Mouse (Mus musculus) layer of hippocampus, adult 11-12 months (tissue): ENCODE measurements around the gene Tmem209.
A peak's percentile ranks its signal among the peaks of the same experiment; 100 is the strongest.

Source experiments
- DNase-seq: peaks from one replicate; pipeline ENCODE4 v3.0.0; 2022; ENCODE audit warnings: low spot score

Tmem209 gene

DNA sequence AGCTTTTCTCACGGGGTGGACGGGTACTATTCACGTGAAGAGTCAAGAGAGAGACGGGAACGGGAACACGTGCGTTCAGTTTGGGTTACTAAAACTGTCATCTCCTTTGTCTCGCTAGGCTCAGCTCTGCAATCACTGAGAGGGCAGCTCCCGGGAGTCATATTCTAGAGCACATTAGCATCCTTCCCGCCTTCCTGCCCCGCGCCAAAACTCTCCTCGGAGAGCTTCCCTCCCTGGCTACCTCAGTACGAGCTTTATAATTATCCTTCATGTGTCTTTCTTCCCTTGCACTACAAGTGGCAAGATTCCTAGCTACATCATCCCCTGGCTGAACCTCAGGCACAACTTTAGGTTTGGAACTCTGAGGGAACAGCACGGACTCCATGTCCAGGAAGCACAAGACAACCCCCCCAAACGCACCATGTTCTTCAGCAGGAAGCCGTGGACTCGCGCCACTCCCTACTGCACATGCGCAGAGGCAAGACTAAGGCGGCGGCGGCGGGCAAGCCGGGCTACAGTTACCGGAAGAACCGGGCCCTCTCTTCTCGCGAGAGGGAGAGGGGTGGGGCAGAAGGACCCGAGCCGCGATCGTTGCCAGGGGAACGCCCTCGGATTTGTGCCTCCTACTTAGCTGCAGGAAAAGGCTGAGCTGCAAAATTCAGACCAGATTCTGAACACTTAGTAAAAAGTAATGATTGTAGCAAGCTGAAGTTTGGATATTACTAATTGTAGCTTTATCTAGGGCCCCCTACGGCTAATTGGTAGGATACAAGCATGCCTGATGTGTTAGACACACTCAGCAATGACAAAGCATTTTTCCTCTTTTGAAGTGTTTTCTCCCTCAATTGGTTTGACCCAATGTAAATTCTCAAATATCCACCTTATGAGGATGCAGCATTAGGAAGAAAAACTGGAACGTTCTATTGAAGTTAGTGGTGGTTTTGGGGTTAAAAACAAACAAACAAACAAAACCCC lies at the start of gene Tmem209, which contains the start of gene Ssmem1:
Gene Tmem209 (minus strand): TSS at position 519 of the 975 bp plus-strand sequence.
Gene Ssmem1 (plus strand): TSS at position 585 of the 975 bp plus-strand sequence.
- peak; percentile 99 for DNase-seq

DNA sequence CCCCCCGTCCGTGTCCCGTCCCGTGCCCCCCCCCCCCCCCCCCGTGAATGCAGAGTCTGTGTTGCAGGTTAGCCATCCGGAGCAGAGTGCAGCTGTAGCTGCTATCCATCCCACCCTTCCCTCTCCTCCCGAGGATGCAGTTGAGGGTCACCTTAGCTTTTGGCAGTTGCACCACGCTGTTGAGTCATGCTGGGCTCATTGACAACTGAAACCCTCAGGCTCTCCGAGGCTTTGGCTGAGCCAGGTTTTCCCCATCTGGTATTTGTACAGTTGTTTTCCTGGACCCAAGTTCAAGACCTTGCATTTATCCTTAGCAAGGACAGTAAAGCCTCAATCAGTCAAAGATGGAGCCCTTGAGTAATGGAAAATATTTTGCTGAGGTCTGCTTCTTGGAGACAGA lies 46.5 kb upstream of the Tmem209 start:
- DNase-seq, result no peak

GRCm38 (mm10) chr6:30554621-30555170 lies 45.1 kb upstream of the Tmem209 start:
- DNase-seq, result no peak

DNA sequence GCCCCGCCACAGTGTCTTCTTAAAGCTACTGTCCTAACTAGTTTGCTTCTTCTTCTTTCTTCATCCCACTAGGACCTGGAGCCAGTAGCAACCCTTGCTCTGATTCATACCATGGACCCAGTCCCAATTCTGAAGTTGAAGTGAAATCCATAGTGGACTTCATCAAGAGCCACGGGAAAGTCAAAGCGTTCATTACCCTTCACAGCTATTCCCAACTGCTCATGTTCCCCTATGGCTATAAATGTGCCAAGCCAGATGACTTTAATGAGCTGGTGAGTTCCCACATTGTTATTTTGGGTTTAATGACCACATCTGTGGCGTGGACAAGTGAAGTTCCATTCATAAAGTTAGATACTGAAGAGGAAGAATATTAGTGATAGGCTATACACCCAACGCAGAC lies 44.5 kb upstream of the Tmem209 start:
- DNase-seq, result no peak

DNA sequence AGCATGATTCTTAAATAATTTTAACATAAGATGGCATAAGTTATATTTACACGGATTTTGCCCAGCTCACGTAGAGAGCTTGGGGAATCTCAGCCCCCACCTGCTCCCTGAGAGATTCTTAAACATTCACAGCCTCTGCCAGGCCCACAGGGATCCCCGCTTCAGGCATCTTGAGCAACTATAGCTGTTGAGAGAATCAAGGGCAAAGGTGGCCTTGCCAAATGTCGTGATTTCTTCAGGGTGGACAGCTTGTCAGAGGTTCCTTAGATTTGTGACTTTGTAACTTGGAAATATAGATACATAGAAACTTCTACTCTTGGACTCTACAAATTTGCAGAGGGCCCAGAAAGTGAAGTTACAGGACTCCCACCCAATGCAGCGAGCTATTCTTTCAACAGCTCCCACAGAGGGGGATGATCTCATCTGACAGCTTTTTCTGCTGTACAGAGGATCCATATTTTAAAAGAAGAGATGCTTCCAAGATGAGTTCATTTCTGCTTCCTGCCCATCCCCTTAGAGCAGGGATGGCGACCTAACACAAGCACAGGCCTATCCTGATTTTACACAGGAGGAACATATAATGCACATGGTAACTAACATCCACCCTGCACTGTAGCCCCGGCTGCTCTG lies 43.9 kb upstream of the Tmem209 start:
- DNase-seq, result no peak

- DNase-seq, result no peak
Measured at GRCm38 (mm10) chr6:30552628-30553027, 43.0 kb upstream of the Tmem209 start.

DNA sequence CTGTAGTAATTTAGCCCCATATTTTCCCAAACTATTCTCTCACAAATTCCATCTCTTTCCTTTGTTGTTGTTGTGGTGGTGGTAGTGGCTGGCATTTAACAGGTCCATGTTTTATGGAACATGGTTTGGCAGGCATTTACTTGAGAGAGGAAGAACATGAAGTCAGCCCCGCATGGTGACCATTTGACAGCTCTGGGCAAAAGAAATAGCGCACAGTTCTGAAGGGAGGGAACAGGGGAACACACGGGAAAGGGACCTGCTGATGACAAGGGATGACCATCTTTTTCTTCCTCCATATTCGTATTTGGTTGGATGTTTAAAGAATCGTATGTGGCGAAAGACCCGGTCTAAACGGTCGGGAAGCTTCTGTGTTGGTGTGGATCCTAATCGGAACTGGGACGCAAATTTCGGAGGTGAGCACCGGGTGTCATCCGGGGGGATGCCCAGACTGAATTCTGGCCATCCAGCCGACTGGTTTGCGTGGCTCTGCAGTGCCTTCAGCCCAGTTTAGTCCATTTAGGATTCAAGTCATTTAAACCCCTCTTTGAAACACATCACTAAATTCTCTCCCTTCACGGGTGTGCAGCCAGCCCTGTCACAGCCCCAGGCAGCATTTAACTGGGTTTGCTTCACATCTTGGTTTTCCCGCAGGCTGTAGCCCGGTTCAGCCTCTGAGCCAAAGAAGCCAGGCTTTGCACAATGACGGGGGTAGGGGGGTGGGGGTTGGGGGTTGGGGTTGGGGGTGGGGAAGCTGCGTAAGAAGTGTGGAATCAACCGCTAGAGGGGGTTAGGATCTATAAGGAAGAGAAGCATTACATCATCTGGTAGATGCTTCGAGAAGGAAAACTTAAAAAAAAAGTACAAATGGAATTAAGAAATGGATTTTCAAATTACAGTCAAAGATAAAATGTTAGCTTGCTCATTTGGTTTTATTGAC lies 42.3 kb upstream of the Tmem209 start:
- peak; percentile 36 for DNase-seq

DNA sequence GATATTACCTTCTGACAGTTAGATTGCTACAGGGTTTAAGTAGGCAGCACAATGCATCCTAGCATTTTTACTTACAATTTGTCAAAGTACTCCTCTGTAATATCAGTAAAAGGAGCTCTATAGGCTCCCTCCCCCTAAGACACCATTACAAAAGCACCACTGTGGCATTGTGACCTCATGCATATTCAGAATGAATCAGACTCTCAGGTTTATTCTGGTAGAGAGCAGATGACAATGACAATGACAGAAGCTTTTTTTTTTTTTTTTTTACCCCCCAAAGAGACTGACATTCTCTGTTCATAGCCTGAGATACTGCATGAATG lies 41.6 kb upstream of the Tmem209 start:
- DNase-seq, result no peak

- DNase-seq, result no peak
Measured at GRCm38 (mm10) chr6:30550496-30551192, 41.1 kb upstream of the Tmem209 start.

GRCm38 (mm10) chr6:30549231-30549761 lies 39.7 kb upstream of the Tmem209 start:
- DNase-seq, result no peak

DNA sequence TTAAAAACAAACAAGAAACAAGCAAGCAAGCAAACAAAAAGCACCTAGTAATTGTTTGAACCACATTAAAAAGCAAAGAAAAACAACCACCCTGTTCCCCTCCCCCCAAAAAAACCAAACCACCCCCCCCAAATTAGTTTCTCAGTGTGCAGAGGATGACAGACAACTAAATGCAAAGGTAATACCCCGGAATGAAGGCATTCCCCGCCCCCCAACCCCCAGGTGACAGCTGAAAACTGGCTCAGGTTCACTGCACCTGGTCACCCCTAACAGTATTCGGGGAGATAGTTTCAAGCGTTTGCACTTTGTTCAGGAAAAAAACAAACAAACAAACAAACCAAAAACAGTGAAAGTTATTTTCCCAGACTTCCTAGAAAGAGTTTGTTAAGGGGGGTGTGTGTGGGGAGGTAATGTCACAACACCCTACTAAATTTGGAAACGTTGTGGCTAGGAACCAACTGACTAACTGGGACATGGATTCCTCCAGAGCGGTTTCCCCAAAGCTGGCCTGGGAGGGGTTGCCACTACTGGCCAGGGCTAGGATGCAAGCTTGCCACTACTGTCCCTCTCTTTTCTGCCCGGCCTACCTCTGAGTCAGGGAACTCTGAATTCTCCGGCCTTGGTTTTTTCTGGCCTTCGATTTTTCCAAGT lies 38.2 kb upstream of the Tmem209 start:
- no peak for DNase-seq

GRCm38 (mm10) chr6:30547274-30547645 lies 37.7 kb upstream of the Tmem209 start:
- no peak for DNase-seq

DNA sequence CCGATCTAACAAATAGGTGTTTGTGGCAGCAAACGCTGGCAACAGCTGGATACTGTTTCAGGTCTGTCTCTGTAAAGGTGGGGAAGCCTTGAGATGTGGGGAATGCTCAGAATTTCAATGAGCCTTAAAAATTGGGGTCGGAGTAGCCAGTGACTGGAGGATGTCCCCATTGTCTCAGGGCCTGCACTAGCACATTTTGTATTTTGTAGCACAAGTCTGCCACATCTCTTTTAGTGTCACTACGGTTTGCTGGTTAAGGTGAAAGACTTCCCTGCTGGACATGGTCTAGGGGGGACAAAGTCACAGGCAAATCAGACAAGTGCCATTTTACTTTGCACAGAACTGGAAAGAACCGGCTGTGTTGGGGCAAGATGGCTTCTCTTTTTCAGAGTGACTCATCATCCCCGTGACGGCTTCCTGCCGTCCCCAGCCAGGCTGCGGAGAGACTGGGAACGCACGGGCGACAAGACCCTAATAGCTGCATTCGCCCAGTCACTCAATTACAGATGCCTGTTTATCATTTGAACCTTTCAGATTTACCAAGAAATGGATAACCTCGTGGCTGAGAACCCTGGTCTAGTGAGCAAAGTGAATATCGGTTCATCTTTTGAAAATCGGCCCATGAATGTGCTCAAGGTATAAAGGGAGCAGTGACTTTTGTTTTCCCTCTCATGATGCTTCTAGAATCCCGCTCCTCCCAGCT lies 37.1 kb upstream of the Tmem209 start:
- DNase-seq, result no peak

- DNase-seq, result no peak
Measured at GRCm38 (mm10) chr6:30545689-30546088, 36.1 kb upstream of the Tmem209 start.

DNA sequence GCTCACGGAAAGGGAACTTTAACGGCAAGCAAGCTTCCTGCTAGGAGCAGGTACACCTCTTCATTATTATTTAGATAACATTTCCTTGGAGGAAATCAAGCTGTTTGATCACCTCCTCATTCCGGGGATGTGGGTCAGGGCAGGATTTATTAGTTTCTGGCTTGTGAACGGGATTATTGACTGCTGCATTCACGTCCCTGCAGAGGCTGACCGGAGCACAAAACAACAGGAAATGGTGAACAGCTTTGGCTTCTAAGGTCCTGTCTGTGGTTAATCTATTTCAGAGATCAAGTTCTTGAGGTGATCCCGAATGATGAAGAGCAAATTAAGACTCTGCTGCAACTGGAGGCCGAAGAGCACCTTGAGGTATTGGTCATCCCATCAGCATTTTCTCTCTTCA lies 34.3 kb upstream of the Tmem209 start:
- no peak for DNase-seq

DNA sequence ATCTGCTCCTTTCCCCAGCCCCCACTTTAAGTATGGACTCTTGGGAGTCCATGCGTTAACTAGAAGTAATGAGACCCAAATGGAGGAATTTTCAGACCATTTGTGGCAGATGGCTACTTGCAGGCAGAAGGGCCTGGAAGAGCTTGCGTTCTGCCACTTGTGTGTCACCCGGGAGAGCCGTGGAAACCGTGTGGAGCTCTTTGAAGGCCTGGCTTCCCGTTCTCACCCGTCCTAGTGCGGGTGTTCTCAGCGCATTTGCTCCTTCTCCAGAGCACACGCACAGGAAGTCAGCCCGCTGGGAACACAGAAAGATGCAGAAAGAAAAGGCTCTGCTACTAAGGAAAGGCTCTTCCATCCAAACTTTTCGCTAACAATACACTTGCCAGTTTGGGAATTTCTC lies 33.5 kb upstream of the Tmem209 start:
- DNase-seq, result no peak

DNA sequence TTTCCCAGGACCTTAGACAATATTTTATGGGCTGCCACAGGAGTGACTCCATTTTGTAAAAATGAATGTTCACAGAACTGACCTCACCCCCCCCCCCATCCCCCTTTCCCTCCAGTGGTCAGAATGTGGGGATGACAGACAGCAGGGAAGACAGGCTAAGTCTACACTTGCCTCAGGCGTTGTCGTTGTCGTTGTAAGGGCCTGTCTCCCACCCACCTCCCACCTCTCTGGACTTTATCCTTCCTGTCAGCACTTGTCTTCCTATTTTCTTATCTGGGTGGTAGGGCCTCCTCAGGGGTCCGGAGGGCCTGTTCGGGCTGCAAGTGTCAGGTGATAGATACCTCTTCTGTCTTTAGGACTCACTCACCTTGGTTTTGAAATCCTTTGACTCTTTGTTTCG lies 32.7 kb upstream of the Tmem209 start:
- DNase-seq, result no peak

- DNase-seq, result no peak
Measured at GRCm38 (mm10) chr6:30541009-30541799, 31.6 kb upstream of the Tmem209 start, which contains the start of gene Cpa2. Gene Cpa2 (plus strand): TSS chr6:30541582.

DNA sequence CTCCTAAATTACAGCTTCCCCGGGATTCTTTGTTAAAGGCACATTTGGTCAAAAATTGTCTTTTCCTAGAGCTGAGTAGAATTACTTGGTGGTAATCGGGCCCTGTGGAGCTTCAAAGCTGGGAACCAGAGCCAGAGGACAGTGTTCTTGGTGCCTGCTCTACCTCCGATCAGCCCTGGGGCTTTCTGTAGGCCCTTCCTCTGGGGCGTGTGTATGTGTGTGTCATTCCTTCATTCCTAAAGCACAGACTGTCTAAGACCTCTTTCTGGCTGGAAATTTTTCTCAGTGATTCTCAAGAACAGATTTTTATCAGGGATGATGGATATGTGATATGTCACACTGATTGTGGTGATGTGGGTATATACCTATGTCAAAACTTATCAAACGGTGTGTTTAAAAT lies 29.2 kb upstream of the Tmem209 start:
- DNase-seq, result no peak
